Mouse (Mus musculus) midbrain, embryonic 10.5 days (tissue): ENCODE results near the gene Lrp8. TPM values are rescaled to one million over a fixed set of nuclear protein-coding genes. Genes with fewer than 3 reads are reported as not detected.

Experiments
- DNase-seq: peaks from one replicate; pipeline ENCODE4 v3.0.0-alpha.2; 2017; ENCODE audit warnings: low spot score
- H3K27ac ChIP-seq: fragments of 300-500 bp; sonication (generic); replicated peaks from 2 replicates; pipeline ENCODE4 v1.5.1; 2016; ENCODE audit warnings: mild to moderate bottlenecking
- H3K27me3 ChIP-seq: fragments of 300-500 bp; sonication (generic); 2 replicates; pipeline ENCODE4 v1.6.1; 2016; ENCODE audit warnings: low read depth, mild to moderate bottlenecking; ENCODE audit not compliant: poor library complexity, severe bottlenecking
- H3K36me3 ChIP-seq: fragments of 300-500 bp; sonication (generic); 2 replicates; pipeline ENCODE4 v1.6.1; 2016; ENCODE audit warnings: mild to moderate bottlenecking, moderate library complexity
- H3K4me1 ChIP-seq: fragments of 300-500 bp; sonication (generic); 2 replicates; pipeline ENCODE4 v1.6.1; 2016
- H3K4me3 ChIP-seq: fragments of 300-500 bp; sonication (generic); 2 replicates; pipeline ENCODE4 v1.5.1; 2016; ENCODE audit warnings: mild to moderate bottlenecking, moderate library complexity
- H3K9me3 ChIP-seq: fragments of 300-500 bp; sonication (generic); replicated peaks from 2 replicates; pipeline ENCODE4 v1.6.1; 2016; ENCODE audit warnings: mild to moderate bottlenecking
- WGBS: fragments of 180-500 bp; shearing (Covaris S2); methylation state at CpG from one replicate; pipeline ENCODE4 v1.1.7; 2016; 5-methylcytosine and 5-hydroxymethylcytosine counted together
- polyA plus RNA-seq: library from polyadenylated mRNA; unstranded; fragments of >200 nt; fragmentation: Nextera tagmentation; extraction: Ambion mirVana; gene quantifications from 2 replicates; pipeline ENCODE4 v1.2.1, GENCODE M21; 2016

The Lrp8 gene
- polyA plus RNA-seq, 1 experiment from 2014 or later: 10.4 TPM

DNA sequence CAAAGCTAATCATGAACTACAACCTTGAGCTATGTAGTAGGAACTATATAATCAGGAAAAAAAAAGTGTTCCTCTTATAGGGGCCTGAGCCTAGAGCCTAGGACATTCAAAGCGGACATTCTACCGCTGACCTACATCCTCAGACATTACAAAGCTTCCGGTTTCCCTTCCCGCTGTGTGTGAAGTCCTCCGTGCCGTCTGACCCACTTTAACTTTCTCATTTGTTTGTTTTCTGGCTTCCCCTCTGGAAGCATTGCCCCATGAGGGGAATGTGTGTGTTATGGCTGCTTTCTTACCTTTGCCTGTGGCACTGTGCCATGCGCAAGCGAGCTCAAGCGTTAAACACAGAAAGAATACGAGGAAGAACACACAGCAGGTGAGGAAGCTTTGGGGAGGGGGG is 18.5 kb upstream of the Lrp8 start:
- no peak overlapping the region for H3K4me3 ChIP-seq
- no peak for DNase-seq
- WGBS: 82% methylated on average over 10 of the region's 10 CpGs
- H3K27ac ChIP-seq: no peak overlapping the region
- H3K4me1 ChIP-seq: peaks cover 21% of the 10 kb centered on the region
- H3K9me3 ChIP-seq: no peaks in the 10 kb centered on the region
- H3K36me3 ChIP-seq: no peaks in the 10 kb centered on the region
- H3K27me3 ChIP-seq: peaks cover 18% of the 10 kb centered on the region

DNA sequence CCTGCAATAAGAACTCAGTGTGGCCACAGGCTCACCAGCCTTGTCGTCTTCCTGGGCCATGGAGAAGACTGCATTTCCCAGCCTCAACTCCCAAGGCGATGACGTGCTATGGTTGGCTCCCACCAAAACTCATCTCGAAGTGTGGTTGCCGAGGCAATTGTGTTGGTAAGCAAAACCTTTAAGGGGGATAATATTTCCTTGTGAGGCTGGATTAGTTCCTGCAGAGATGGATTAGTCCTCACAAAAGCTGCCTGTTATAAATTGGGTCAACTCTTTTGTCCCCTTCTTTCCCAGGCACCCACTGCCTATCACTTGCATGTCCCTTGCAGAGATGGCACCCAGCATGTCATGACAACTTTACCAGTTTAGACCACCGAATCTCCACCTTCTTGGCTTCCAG is 13.2 kb upstream of the Lrp8 start:
- Histone ChIP-seq H3K4me3 (no peak overlapping the region), H3K27me3 (no peaks in the 10 kb centered on the region), H3K4me1 (peaks cover 10% of the 10 kb centered on the region), H3K27ac (no peak overlapping the region), H3K36me3 (no peaks in the 10 kb centered on the region), H3K9me3 (no peaks in the 10 kb centered on the region)
- DNase-seq: no peak
- 67% methylated on average over 6 of the region's 6 CpGs for WGBS

DNA sequence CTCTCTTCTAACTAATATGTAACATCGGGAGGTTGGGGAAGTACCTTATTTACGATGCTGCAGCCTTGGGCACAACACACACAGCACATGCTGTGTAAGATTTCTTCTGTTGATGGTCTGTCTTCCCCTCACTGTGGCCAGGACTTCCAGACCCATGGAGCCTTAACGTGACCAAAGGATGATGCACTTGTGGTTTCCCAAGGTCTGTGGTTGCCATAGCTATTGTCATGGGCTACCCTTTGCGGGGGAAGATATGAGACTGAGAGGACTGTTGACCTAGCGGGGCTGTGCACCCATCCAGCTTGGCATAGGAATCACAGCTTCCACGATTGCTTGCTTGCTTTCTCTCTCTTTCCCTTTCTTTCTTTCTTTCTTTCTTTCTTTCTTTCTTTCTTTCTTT is 1.3 kb upstream of the Lrp8 start:
- no peak for DNase-seq
- H3K27ac ChIP-seq: no peak overlapping the region; the same call in 1 of the 2 replicates
- WGBS: 74% methylated on average over 6 of the region's 6 CpGs
- no peaks in the 10 kb centered on the region for H3K9me3 ChIP-seq
- peaks cover 44% of the 10 kb centered on the region for H3K4me1 ChIP-seq
- peaks cover 15% of the 10 kb centered on the region for H3K27me3 ChIP-seq
- no peak overlapping the region for H3K4me3 ChIP-seq
- peaks cover 14% of the 10 kb centered on the region for H3K36me3 ChIP-seq

DNA sequence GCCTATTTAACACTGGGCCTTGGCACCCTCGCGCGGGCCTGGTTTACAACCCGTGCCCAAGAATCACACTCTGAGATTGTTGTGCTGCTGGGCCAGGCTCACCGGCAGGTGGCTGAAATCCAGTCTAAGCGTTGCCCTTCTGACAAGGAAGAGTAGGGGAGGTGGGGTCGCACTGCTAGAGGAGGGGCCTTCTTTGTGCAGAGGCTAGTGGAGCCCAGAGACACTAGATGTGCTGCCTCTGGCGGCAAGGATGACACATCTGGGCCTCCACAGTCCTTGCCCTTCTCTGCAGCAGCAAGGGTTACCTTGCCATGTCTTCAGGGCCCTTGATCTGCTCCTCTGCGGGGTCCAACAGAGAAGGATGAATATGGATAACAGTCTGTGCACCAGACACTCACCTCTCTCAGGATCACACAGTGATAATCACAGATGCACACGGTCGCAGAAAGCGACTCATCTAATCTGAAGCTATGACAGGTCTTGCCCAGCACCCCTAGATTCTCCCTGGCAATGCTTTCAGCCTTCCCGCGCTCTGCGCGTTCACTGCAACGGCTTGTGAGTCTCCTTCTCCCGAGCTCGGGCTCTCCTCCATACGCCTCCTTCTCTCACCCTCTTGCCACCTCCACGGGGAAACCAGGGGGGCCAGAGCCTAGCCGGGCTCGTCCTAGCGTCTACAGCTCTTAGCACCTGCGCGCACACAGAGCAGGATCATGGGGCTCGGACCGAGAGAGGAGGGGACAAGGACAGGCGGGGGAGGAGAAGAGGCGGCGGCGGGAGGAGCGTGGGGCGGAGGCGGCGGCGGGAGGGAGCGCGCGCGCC is 486 bp upstream of the Lrp8 start:
- peak overlapping the region; percentile 93 for H3K27ac ChIP-seq
- WGBS: 1% methylated on average over 36 of the region's 41 CpGs
- peak overlapping the region; percentile 93 for H3K4me3 ChIP-seq
- peaks cover 15% of the 10 kb centered on the region for H3K27me3 ChIP-seq
- peaks cover 49% of the 10 kb centered on the region for H3K4me1 ChIP-seq
- H3K9me3 ChIP-seq: no peaks in the 10 kb centered on the region
- DNase-seq: peak; percentile 84
- H3K36me3 ChIP-seq: peaks cover 22% of the 10 kb centered on the region

DNA sequence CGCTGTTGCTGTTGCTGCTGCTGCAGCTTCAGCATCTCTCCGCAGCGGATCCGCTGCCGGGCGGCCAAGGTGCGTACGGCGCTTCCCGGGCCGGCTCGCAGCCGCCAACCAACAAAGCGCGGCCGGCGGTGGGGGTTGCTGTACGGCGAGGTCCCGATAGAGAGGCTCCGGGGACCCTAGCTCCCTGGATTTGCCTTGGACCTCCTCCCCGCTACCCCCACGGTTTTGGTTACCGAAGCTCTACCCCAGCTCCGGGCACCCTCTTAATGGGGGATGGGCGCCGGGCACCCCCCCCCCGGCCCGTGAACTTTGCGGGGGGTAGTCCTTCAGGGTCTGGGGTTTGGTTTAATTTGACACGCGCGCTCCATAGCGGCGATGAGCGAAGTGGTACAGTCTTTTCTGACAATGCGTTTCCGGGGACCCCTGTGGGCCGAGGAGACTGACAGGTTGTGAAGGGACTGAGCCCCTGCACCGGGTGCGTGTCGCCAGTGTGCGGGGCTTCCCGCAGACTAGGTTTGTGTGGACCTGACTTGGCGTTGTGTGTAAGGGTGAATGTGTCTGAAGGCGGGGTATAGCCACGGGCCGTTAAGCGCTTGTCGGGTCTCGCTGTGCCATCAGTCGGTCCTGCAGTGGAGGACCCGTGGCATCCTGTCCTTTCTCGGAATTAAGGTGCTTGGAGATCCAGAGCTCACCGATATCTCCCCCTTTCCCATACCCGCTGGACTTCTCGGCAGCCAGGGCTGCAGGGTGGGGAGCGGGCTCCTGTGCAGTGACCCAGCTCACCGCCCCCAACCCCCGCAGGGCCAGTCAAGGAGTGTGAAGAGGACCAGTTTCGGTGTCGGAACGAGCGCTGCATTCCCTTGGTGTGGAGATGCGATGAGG is 630 bp downstream of the Lrp8 start:
- Histone ChIP-seq H3K36me3 (peaks cover 33% of the 10 kb centered on the region), H3K27me3 (peaks cover 15% of the 10 kb centered on the region), H3K27ac (peak overlapping the region; percentile 93), H3K4me3 (peak overlapping the region; percentile 93), H3K9me3 (no peaks in the 10 kb centered on the region), H3K4me1 (peaks cover 56% of the 10 kb centered on the region)
- peak; percentile 65 for DNase-seq
- under 1% methylated on average over 65 of the region's 65 CpGs for WGBS

DNA sequence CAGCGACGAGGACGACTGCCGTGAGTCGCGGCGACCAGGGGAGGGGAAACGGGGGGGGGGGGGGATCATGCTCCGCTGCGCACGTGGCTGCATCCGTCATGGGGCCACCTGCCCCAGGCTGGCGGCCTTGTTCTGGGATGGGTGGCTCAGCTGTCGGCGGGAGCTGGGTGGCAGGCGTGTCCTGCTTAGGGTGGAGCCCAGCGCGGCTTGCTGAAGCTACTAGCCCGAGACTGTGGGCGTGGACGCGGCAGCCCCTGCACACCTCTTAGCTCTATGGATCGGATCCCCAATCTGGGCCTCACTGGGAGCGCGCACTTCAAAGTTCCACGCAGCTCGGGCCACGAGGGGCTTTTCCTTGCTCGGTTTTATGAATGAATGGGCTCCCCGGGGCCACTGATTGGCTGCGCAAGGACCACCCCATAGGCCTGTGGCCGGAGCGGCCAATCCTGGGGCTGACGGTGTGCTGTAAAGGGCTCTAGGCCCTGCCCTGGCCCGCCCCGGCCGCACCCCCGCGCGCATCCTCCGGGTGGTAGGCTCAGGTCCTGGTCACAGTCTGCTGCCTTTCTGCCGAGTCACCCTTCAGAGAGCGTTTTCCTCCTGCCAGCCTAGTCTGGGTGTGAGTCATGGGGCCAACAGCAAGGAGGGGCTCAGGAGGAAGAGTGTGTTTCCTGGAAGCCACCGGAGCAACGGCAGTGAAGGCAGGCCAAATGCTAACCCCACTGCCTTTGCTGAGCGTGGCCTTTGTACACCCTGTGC is 1.5 kb downstream of the Lrp8 start:
- WGBS: under 1% methylated on average over 39 of the region's 46 CpGs
- peaks cover 64% of the 10 kb centered on the region for H3K4me1 ChIP-seq

DNA sequence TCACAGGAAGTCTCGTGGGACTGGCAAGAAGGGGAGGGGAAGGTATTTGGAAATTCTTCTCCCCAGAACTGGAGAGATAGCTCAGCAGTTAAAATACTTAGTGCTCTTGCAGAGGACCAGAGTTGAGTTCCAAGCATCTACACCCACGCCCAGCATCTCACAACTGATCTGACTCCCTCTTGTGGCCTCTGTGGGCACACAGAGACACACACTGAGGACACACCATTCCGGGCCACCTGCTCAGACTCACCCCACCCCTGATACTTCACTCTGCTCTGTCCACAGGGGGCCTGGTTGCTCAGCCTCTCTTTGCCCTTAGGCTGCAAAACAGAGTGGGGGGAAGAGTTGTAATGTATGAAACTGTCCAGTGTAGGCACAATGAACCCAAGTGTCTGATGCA is 3.4 kb downstream of the Lrp8 start:
- H3K27ac ChIP-seq: no peak overlapping the region
- H3K4me3 ChIP-seq: 0 out of 2 replicates have a peak overlapping the region, but pooled peaks have one; percentile 5
- H3K27me3 ChIP-seq: peaks cover 11% of the 10 kb centered on the region
- WGBS: 81% methylated on average over 3 of the region's 3 CpGs
- no peak for DNase-seq
- peaks cover 61% of the 10 kb centered on the region for H3K36me3 ChIP-seq
- H3K9me3 ChIP-seq: no peaks in the 10 kb centered on the region
- peaks cover 70% of the 10 kb centered on the region for H3K4me1 ChIP-seq

More for the DNA sequence above, 1.5 kb downstream of the Lrp8 start:
- peak overlapping the region; percentile 93 for H3K27ac ChIP-seq
- H3K4me3 ChIP-seq: peak overlapping the region; percentile 93
- peaks cover 15% of the 10 kb centered on the region for H3K27me3 ChIP-seq
- H3K36me3 ChIP-seq: peaks cover 42% of the 10 kb centered on the region
- peak; percentile 93 for DNase-seq
- H3K9me3 ChIP-seq: no peaks in the 10 kb centered on the region

DNA sequence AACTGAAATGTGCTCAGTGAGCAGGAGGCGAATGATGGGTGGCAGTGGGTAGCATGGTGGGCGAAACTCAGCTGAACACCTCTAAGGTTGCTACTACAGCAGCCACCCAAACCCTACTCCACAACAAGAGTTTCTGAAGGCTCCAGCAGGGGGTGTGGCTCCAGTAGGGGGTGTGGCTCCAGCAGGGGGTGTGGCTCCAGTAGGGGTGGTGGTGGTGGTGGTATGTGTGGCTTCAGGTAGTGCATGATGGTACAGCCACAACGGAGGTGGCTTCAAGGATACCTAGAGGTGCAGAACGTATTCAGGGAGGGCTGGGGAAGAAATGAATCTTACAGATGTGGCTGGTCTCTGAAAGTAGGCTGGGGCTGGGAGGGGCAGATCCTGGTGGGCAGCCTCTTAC is 5.7 kb downstream of the Lrp8 start:
- Histone ChIP-seq H3K36me3 (peaks cover 70% of the 10 kb centered on the region), H3K27me3 (peaks cover 11% of the 10 kb centered on the region), H3K4me1 (peaks cover 68% of the 10 kb centered on the region), H3K9me3 (no peaks in the 10 kb centered on the region), H3K27ac (no peak overlapping the region), H3K4me3 (no peak overlapping the region)
- 73% methylated on average over 4 of the region's 4 CpGs for WGBS
- DNase-seq: no peak

DNA sequence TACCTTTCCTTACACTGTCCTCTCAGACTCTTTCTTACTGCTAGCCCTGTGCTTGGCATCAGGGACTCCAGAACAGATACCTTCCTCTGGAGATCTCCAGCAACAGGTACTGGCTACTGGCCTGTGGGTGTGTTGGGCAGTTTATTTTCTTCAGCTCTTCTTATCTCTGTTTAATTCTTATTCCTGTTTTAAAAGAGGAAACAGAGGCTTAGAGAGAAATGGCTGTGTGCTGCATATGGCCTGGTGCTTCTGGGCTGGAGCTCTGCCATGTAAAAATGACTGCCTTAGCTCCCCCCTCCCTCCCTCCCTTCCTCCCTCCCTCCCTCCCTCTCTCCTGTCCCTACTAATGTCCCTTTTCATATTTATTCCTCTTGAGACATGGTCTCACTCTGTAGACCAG is 6.6 kb downstream of the Lrp8 start:
- Histone ChIP-seq H3K4me1 (peaks cover 63% of the 10 kb centered on the region), H3K27ac (0 out of 2 replicates have a peak overlapping the region, but pooled peaks have one; percentile 17), H3K36me3 (peaks cover 79% of the 10 kb centered on the region), H3K9me3 (no peaks in the 10 kb centered on the region), H3K4me3 (no peak overlapping the region), H3K27me3 (peaks cover 11% of the 10 kb centered on the region)
- DNase-seq: no peak

DNA sequence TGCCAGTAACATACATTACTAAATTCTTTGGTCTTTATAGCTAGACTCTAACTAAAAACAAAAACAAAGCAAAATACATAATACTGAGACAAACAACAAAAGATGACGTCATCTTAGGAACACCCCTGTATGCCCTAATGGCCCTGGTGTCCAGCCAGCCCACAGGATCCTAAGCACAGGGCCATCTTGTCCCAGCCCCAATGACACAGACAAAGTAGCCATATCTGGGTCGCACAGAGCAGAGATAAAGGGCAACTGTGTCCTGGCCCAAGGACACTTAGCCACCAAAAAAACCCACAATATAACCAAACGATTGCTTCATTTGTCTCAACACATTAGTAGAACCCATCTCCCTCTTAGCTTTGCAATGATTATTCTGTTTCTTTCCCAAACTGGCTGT is 8.9 kb downstream of the Lrp8 start:
- DNase-seq: no peak
- H3K4me3 ChIP-seq: no peak overlapping the region
- peaks cover 62% of the 10 kb centered on the region for H3K4me1 ChIP-seq
- peaks cover 80% of the 10 kb centered on the region for H3K36me3 ChIP-seq
- no peaks in the 10 kb centered on the region for H3K27me3 ChIP-seq
- WGBS: 91% methylated on average over 3 of the region's 3 CpGs
- no peaks in the 10 kb centered on the region for H3K9me3 ChIP-seq
- H3K27ac ChIP-seq: no peak overlapping the region

DNA sequence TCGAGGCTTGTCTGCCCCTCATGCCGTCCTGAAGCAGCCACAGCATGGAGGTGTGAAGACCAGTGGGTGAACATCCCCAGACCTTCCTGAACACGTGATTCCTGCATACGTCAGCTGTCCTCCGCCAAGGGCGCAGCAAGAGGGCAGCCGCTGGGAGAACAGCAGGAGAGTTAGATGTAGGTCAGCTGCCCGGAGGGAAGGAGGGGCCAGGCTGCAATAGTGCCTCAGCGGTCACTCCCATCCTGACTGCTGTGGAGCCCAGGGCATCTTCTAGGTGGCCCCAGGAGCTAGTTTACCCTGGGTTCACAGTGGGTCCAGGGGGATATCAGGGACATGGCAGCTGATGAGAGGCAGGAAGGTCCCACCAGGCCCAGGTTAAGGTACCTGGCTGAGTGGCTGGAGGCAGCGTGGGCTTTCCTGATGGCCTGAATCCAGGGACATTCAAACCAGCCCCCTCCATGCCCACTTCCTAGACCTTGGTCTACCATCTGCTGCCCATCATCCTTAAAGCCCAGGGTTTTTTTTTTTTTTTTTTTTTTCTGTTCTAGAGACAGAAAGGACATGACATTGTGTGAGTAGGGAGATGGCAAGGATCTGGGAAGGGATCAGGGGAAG is 9.8 kb downstream of the Lrp8 start:
- peaks cover 80% of the 10 kb centered on the region for H3K36me3 ChIP-seq
- H3K27me3 ChIP-seq: no peaks in the 10 kb centered on the region
- H3K27ac ChIP-seq: peak overlapping the region; percentile 1; the same call in 1 of the 2 replicates

DNA sequence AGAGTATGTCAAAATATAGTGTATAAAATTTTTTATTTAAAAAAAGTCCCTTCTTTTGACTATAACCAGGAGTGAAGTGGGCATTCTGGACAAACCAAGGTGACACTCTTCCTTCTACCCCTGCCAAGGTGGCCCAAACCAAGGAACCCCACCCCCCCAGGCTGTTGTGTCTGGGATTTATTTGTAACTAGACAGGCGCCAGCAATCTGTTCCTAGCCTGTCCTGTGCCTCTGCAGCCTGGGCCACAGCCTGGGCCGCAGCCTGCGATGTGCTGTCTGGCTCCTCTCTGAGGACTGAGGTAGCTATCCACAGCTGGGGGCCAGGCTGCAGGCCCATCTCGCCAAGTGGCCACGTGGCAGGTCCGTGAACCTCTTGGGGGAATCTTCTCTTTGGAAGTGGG is 10.3 kb downstream of the Lrp8 start:
- H3K36me3 ChIP-seq: peaks cover 80% of the 10 kb centered on the region

More for the DNA sequence above, 9.8 kb downstream of the Lrp8 start:
- 51% methylated on average over 10 of the region's 10 CpGs for WGBS
- Histone ChIP-seq H3K9me3 (no peaks in the 10 kb centered on the region), H3K4me3 (no peak overlapping the region), H3K4me1 (peaks cover 61% of the 10 kb centered on the region)
- no peak for DNase-seq

More for the DNA sequence above, 10.3 kb downstream of the Lrp8 start:
- Histone ChIP-seq H3K9me3 (no peaks in the 10 kb centered on the region), H3K4me3 (no peak overlapping the region), H3K4me1 (peaks cover 59% of the 10 kb centered on the region), H3K27me3 (no peaks in the 10 kb centered on the region), H3K27ac (peak overlapping the region; percentile 49; the same call in 1 of the 2 replicates)
- no peak for DNase-seq
- WGBS: 87% methylated on average over 6 of the region's 6 CpGs
